Mouse (Mus musculus): ENCODE measurements around the gene Glt8d2.
"Not testable (repeated sequence)": the region's sequence is repeated elsewhere in the genome, so short reads cannot be mapped to it uniquely, and the experiment has no call there.

Glt8d2 gene

GRCm38 (mm10) chr10:82647205-82647811 lies 43.1 kb downstream of the Glt8d2 start:
- DNase-seq (ENCODE audit: extremely low spot score, low spot score): no peak

GRCm38 (mm10) chr10:82646083-82646482 lies 44.4 kb downstream of the Glt8d2 start:
- no peak for DNase-seq (ENCODE audit: extremely low spot score, low spot score)

- no peak for DNase-seq (ENCODE audit: extremely low spot score, low spot score)
Measured at GRCm38 (mm10) chr10:82641481-82641880, 49.0 kb downstream of the Glt8d2 start.

- no peak for DNase-seq (ENCODE audit: extremely low spot score, low spot score)
Measured at GRCm38 (mm10) chr10:82639032-82639698, 51.3 kb downstream of the Glt8d2 start.

GRCm38 (mm10) chr10:82636321-82636720 lies 54.1 kb downstream of the Glt8d2 start:
- no peak for DNase-seq (ENCODE audit: extremely low spot score, low spot score)

GRCm38 (mm10) chr10:82634348-82634747 lies 56.1 kb downstream of the Glt8d2 start:
- DNase-seq (ENCODE audit: extremely low spot score, low spot score): no peak

GRCm38 (mm10) chr10:82632496-82633280 lies 57.8 kb downstream of the Glt8d2 start:
- DNase-seq (ENCODE audit: extremely low spot score, low spot score): no peak

- DNase-seq (ENCODE audit: extremely low spot score, low spot score): no peak
Measured at GRCm38 (mm10) chr10:82631133-82631532, 59.3 kb downstream of the Glt8d2 start.

GRCm38 (mm10) chr10:82630497-82630896 lies 60.0 kb downstream of the Glt8d2 start:
- peak; percentile 27 for DNase-seq (ENCODE audit: extremely low spot score, low spot score)

GRCm38 (mm10) chr10:82629586-82630255 lies 60.7 kb downstream of the Glt8d2 start, which contains the start of gene Tdg:
Gene Tdg, plus strand, starts transcription at chr10:82629828.
- DNase-seq (ENCODE audit: extremely low spot score, low spot score): peak; percentile 89

- no peak for DNase-seq (ENCODE audit: extremely low spot score, low spot score)
Measured at GRCm38 (mm10) chr10:82629111-82629585, 61.3 kb downstream of the Glt8d2 start.

- not testable (repeated sequence) for DNase-seq (ENCODE audit: extremely low spot score, low spot score)
Measured at GRCm38 (mm10) chr10:82623553-82623932, 66.9 kb downstream of the Glt8d2 start.

- DNase-seq (ENCODE audit: extremely low spot score, low spot score): peak; percentile 95
Measured at GRCm38 (mm10) chr10:82622671-82623552, 67.5 kb downstream of the Glt8d2 start, which contains the start of gene 1190007I07Rik. Gene 1190007I07Rik, minus strand, starts transcription at chr10:82623228.

- peak; percentile 25 for DNase-seq (ENCODE audit: extremely low spot score, low spot score)
Measured at GRCm38 (mm10) chr10:82622235-82622634, 68.2 kb downstream of the Glt8d2 start.
